Mouse (Mus musculus) gastrocnemius, postnatal 10 days (tissue): ENCODE measurements at regions not wholly inside any gene's neighbourhood (a gene's known extent, or its start where the extent isn't known, plus 50 kb on each side); places are given as distances from the start of the nearest gene placed in this dataset.

Source experiments
- DNase-seq: peaks from one replicate; pipeline ENCODE4 v3.0.0; 2021; ENCODE audit warnings: mixed read lengths

GRCm38 (mm10) chr13:59315811-59316210 is 269.2 kb downstream of the Agtpbp1 start:
- DNase-seq: no peak

- DNase-seq: peak; percentile 57
These were observed 270.6 kb downstream of the Agtpbp1 start for GRCm38 (mm10) chr13:59314419-59314818.

GRCm38 (mm10) chr13:59313725-59314330 is 271.2 kb downstream of the Agtpbp1 start:
- DNase-seq: no peak

- DNase-seq: no peak
These were observed 292.1 kb downstream of the Agtpbp1 start for GRCm38 (mm10) chr13:59292905-59293304.

GRCm38 (mm10) chr13:59289127-59289526 is 295.9 kb downstream of the Agtpbp1 start:
- peak; percentile 9 for DNase-seq

- no peak for DNase-seq
These were observed 303.8 kb downstream of the Agtpbp1 start for GRCm38 (mm10) chr13:59281199-59281598.

- DNase-seq: no peak
These were observed 305.9 kb downstream of the Agtpbp1 start for GRCm38 (mm10) chr13:59279136-59279535.

GRCm38 (mm10) chr13:59271661-59272060 is 313.4 kb downstream of the Agtpbp1 start:
- no peak for DNase-seq

- DNase-seq: no peak
These were observed 318.2 kb downstream of the Agtpbp1 start for GRCm38 (mm10) chr13:59266854-59267253.

GRCm38 (mm10) chr13:59264126-59264525 is 320.9 kb downstream of the Agtpbp1 start:
- no peak for DNase-seq

GRCm38 (mm10) chr13:59261924-59262323 is 323.1 kb downstream of the Agtpbp1 start:
- no peak for DNase-seq

GRCm38 (mm10) chr13:59255798-59256435 is 329.1 kb downstream of the Agtpbp1 start:
- no peak for DNase-seq

- DNase-seq: no peak
These were observed 331.1 kb downstream of the Agtpbp1 start for GRCm38 (mm10) chr13:59253667-59254558.

GRCm38 (mm10) chr13:59251252-59252006 is 333.6 kb downstream of the Agtpbp1 start:
- DNase-seq: no peak

GRCm38 (mm10) chr13:59248411-59248810 is 336.6 kb downstream of the Agtpbp1 start:
- no peak for DNase-seq

- DNase-seq: no peak
These were observed 338.0 kb downstream of the Agtpbp1 start for GRCm38 (mm10) chr13:59246984-59247537.

- DNase-seq: no peak
These were observed 339.0 kb downstream of the Agtpbp1 start for GRCm38 (mm10) chr13:59246070-59246469.

GRCm38 (mm10) chr13:59244622-59245021 is 340.4 kb downstream of the Agtpbp1 start:
- DNase-seq: no peak

- DNase-seq: no peak
These were observed 342.4 kb downstream of the Agtpbp1 start for GRCm38 (mm10) chr13:59242671-59243070.

GRCm38 (mm10) chr13:59238696-59239095 is 346.3 kb downstream of the Agtpbp1 start:
- DNase-seq: peak; percentile 52

- DNase-seq: no peak
These were observed 349.2 kb downstream of the Agtpbp1 start for GRCm38 (mm10) chr13:59235836-59236235.

- no peak for DNase-seq
These were observed 355.9 kb downstream of the Agtpbp1 start for GRCm38 (mm10) chr13:59229111-59229541.
